Mouse (Mus musculus): ENCODE results near the gene 4931406P16Rik. TPM values are rescaled to one million over a fixed set of nuclear protein-coding genes. Genes with fewer than 3 reads are reported as not detected.

Gene 4931406P16Rik
- polyA plus RNA-seq, 1 experiment from 2014 or later = 37.8 TPM

DNA sequence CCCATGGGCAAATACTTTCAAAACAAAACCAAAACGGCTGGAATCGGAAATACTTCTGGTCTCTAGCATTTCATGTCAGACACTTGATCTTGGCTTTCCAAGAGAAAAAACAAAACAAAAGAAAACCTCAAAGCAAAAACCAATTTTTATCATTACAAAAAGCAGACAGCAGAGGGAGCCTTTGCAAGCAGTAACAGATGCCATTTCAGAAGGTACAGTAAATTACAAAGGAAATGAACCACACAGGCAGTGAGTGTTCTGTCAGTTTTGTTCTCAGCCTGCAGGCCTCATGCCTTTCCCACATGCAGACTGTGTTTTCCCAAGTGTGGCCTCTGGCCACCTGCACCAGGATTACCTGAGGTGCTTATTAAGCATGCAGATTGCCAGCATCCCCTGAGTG, 61.3 kb downstream of the 4931406P16Rik start:
- H3K27me3 ChIP-seq (replicated peaks; ENCODE audit: control insufficient read depth, insufficient read depth, low read length) = no peaks in the 10 kb centered on the region
- no peaks in the 10 kb centered on the region for H3K4me1 ChIP-seq (replicated peaks; ENCODE audit: control insufficient read depth, insufficient read depth, low read length)
- DNase-seq (ENCODE audit: low spot score) = no peak
- H3K4me3 ChIP-seq (ENCODE audit: low read depth, low read length) = no peak overlapping the region
- H3K27ac ChIP-seq (ENCODE audit: low read depth) = no peak overlapping the region
- H3K9me3 ChIP-seq (ENCODE audit: control insufficient read depth, low read length) = no peaks in the 10 kb centered on the region
- no peak for ATAC-seq (replicated peaks; ENCODE audit: low FRiP score, low TSS enrichment, low read depth)
- no peak overlapping the region for H3K9ac ChIP-seq (ENCODE audit: low read length)
- H3K36me3 ChIP-seq (ENCODE audit: control insufficient read depth, insufficient read depth, low read length) = peaks cover 71% of the 10 kb centered on the region
- H3K4me2 ChIP-seq (ENCODE audit: low read length) = no peak overlapping the region
- WGBS = 88% methylated on average over 2 of the region's 2 CpGs

DNA sequence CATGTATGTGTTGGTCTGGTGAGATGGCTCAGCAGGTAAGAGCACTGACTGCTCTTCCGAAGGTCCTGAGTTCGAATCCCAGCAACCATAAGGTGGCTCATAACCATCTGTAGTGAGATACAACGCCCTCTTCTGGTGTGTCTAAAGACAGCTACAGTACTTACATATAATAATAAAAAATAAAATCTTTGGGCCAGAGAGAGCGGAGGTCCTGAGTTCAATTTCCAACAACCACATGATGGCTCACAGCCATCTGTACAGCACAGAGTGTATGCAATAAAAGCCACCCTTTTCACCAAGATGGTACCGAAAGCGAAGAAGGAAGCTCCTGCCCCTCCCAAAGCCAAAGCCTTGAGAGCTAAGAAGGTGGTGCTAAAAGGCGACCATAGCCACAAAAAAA, 62.6 kb downstream of the 4931406P16Rik start, which contains the start of gene Gm6096:
Gene Gm6096, plus strand, starts transcription at position 301 of the 400 bp plus-strand sequence.
- H3K27me3 ChIP-seq (replicated peaks; ENCODE audit: control insufficient read depth, insufficient read depth, low read length) = no peaks in the 10 kb centered on the region
- H3K4me1 ChIP-seq (replicated peaks; ENCODE audit: control insufficient read depth, insufficient read depth, low read length) = no peaks in the 10 kb centered on the region
- no peak within 1 kb of the TSS for H3K4me3 ChIP-seq (ENCODE audit: low read depth, low read length)
- WGBS = 94% methylated on average over 7 of the region's 7 CpGs
- H3K4me2 ChIP-seq (ENCODE audit: low read length) = no peak within 1 kb of the TSS
- no peaks in the 10 kb centered on the region for H3K9me3 ChIP-seq (ENCODE audit: control insufficient read depth, low read length)
- H3K36me3 ChIP-seq (ENCODE audit: control insufficient read depth, insufficient read depth, low read length) = peaks cover 69% of the 10 kb centered on the region
- ATAC-seq (replicated peaks; ENCODE audit: low FRiP score, low TSS enrichment, low read depth) (no peak), DNase-seq (ENCODE audit: low spot score) (no peak)
- H3K9ac ChIP-seq (ENCODE audit: low read length) = no peak within 1 kb of the TSS
- H3K27ac ChIP-seq (ENCODE audit: low read depth) = no peak within 1 kb of the TSS

DNA sequence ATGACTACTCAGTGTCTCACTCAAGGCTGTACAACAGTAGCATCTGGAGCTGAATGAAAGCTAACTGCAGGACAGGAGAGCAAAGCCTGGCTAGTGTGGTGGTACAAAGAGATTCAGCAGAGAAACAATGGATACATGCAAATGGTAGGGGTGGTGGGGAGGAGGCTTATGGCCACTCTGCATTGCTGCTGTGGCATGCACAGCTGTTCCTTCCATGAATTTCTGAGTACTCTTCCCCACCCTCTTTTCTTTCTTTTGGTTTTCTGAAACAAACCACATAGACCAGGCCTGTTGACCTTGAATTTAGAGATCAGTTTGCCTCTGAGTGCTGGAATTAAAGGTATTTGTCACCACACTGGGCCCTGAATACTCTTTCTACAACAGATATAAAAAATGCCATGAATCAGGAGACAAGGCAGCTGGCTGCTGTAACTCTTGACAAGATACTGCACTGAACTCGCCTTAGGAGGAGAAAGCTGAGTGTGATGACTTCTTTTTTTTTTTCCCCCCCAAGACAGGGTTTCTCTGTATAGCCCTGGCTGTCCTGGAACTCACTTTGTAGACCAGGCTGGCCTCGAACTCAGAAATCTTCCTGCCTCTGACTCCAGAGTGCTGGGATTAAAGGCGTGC, 66.4 kb downstream of the 4931406P16Rik start:
- Histone ChIP-seq H3K36me3 (ENCODE audit: control insufficient read depth, insufficient read depth, low read length) (peaks cover 74% of the 10 kb centered on the region), H3K4me2 (ENCODE audit: low read length) (no peak overlapping the region)
- 87% methylated on average over 3 of the region's 3 CpGs for WGBS

DNA sequence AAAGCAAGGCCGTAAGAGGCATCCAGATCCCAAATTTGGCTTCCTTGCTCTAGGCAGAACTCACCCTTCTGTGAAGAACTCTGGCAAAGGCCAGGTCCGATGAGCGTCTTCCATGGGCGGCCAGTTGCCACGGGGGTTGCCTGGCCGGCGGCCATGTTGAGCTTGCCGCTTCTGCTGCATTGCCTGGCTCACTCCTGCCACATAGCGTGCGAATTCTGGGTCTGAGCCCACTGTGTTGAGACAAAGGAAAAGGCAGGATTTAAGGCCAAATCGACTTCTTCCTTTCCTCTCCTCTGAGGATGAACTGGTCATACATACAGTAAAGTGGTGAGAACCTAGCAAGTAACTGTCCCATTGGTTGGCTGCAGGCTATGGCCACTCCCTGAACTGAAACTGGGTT, 71.2 kb downstream of the 4931406P16Rik start:
- DNase-seq (ENCODE audit: low spot score) (no peak), ATAC-seq (replicated peaks; ENCODE audit: low FRiP score, low TSS enrichment, low read depth) (no peak)
- Histone ChIP-seq H3K4me1 (replicated peaks; ENCODE audit: control insufficient read depth, insufficient read depth, low read length) (no peaks in the 10 kb centered on the region), H3K27me3 (replicated peaks; ENCODE audit: control insufficient read depth, insufficient read depth, low read length) (no peaks in the 10 kb centered on the region), H3K4me2 (ENCODE audit: low read length) (no peak overlapping the region), H3K27ac (ENCODE audit: low read depth) (no peak overlapping the region), H3K4me3 (ENCODE audit: low read depth, low read length) (no peak overlapping the region), H3K9me3 (ENCODE audit: control insufficient read depth, low read length) (no peaks in the 10 kb centered on the region), H3K9ac (ENCODE audit: low read length) (no peak overlapping the region), H3K36me3 (ENCODE audit: control insufficient read depth, insufficient read depth, low read length) (peaks cover 87% of the 10 kb centered on the region)
- WGBS = 94% methylated on average over 11 of the region's 11 CpGs

More for the DNA sequence above, 66.4 kb downstream of the 4931406P16Rik start:
- no peak overlapping the region for H3K9ac ChIP-seq (ENCODE audit: low read length)
- DNase-seq (ENCODE audit: low spot score) (no peak), ATAC-seq (replicated peaks; ENCODE audit: low FRiP score, low TSS enrichment, low read depth) (no peak)
- no peak overlapping the region for H3K4me3 ChIP-seq (ENCODE audit: low read depth, low read length)
- no peaks in the 10 kb centered on the region for H3K9me3 ChIP-seq (ENCODE audit: control insufficient read depth, low read length)
- H3K27ac ChIP-seq (ENCODE audit: low read depth) = no peak overlapping the region
- H3K4me1 ChIP-seq (replicated peaks; ENCODE audit: control insufficient read depth, insufficient read depth, low read length) = no peaks in the 10 kb centered on the region
- no peaks in the 10 kb centered on the region for H3K27me3 ChIP-seq (replicated peaks; ENCODE audit: control insufficient read depth, insufficient read depth, low read length)

DNA sequence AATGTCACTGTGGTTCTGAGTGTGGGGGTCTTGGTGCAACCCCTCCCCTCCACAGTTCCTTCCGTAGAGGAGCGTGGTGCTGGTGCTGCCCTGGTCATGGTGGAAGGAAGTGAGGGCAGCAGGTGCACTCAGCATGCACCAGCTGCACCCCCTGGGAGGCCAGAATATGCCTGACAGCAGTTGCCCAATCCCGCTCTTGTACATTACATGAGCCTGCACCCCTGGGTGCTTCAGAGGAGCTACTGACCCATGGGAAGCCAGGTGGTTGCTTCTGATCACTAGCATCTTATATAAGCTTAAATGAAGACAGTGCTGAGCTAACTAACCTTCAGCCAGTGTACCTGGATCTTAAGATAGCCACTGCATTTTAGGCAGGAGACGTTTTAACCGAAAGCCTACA, 75.3 kb downstream of the 4931406P16Rik start:
- H3K4me2 ChIP-seq (ENCODE audit: low read length) = no peak overlapping the region
- H3K36me3 ChIP-seq (ENCODE audit: control insufficient read depth, insufficient read depth, low read length) = peaks cover 65% of the 10 kb centered on the region
- ATAC-seq (replicated peaks; ENCODE audit: low FRiP score, low TSS enrichment, low read depth) (no peak), DNase-seq (ENCODE audit: low spot score) (no peak)
- H3K9me3 ChIP-seq (ENCODE audit: control insufficient read depth, low read length) = no peaks in the 10 kb centered on the region
- H3K4me3 ChIP-seq (ENCODE audit: low read depth, low read length) = no peak overlapping the region
- no peaks in the 10 kb centered on the region for H3K27me3 ChIP-seq (replicated peaks; ENCODE audit: control insufficient read depth, insufficient read depth, low read length)
- no peak overlapping the region for H3K27ac ChIP-seq (ENCODE audit: low read depth)
- peaks cover 6% of the 10 kb centered on the region; the same call in 1 of the 2 replicates for H3K4me1 ChIP-seq (replicated peaks; ENCODE audit: control insufficient read depth, insufficient read depth, low read length)
- 93% methylated on average over 5 of the region's 5 CpGs for WGBS
- H3K9ac ChIP-seq (ENCODE audit: low read length) = no peak overlapping the region

DNA sequence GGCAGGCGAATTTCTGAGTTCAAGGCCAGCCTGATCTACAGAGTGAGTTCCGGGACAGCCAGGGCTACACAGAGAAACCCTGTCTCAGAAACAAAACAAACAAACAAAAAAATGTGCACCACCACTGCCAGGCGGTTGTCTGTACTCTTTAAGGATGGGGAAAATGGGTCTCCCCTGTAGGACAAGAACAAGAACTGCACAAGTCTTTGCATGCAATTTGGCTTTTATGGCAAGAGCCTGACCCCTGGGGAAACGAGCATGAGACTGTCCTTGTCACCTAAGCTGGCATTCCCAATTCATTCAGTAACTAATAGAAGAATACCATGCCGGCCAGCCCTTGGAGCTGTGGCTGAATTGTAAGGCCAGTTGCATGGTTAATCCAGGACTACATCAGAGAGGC, 77.7 kb downstream of the 4931406P16Rik start:
- Histone ChIP-seq H3K27ac (ENCODE audit: low read depth) (no peak overlapping the region), H3K36me3 (ENCODE audit: control insufficient read depth, insufficient read depth, low read length) (peaks cover 43% of the 10 kb centered on the region), H3K9me3 (ENCODE audit: control insufficient read depth, low read length) (no peaks in the 10 kb centered on the region), H3K4me2 (ENCODE audit: low read length) (no peak overlapping the region), H3K9ac (ENCODE audit: low read length) (no peak overlapping the region), H3K4me1 (replicated peaks; ENCODE audit: control insufficient read depth, insufficient read depth, low read length) (peaks cover 8% of the 10 kb centered on the region; the same call in 1 of the 2 replicates), H3K4me3 (ENCODE audit: low read depth, low read length) (no peak overlapping the region), H3K27me3 (replicated peaks; ENCODE audit: control insufficient read depth, insufficient read depth, low read length) (no peaks in the 10 kb centered on the region)
- DNase-seq (ENCODE audit: low spot score) = no peak
- WGBS = 89% methylated on average over 5 of the region's 5 CpGs
- ATAC-seq (replicated peaks; ENCODE audit: low FRiP score, low TSS enrichment, low read depth) = no peak

DNA sequence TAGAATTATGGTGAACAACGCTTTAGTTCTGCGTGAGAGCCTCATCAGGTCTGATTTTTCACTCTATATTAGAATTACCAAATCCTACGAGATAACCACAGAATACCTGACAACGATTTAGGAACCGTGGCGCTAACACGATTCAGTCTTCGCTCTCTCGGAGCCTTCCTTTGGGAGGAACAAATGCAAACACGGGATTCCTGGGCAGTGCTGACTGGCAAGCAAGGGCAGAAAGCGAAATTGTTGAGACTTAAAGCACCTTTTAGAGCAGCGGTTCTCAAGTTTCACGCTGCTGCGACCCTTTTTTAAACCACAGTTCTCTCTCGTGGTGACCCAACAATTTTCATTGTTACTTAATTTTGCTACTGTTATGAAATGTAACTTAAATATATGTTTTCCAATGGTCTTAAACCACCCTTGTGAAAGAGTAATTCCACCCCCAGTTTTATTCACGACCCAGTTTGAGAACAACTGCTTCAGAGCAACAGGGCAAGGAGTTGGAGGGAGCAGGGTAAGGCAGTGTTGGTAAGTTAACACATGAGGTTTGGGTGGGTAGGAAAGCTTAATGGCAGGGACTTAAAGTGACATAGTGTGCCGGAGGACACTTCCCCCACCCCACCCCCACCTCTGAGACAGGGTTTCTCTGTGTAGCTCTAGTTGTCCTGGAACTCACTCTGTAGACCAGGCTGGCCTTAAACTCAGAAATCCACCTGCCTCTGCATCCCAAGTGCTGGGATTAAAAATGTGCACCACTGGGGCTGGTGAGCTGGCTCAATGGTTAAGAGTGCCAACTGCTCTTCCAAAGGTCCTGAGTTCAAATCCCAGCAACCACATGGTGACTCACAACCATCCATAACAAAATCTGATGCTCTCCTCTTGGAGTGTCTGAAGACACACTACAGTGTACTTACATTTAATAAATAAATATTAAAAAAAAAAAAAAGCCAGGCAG, 78.5 kb downstream of the 4931406P16Rik start:
- Histone ChIP-seq H3K36me3 (ENCODE audit: control insufficient read depth, insufficient read depth, low read length) (peaks cover 36% of the 10 kb centered on the region), H3K4me2 (ENCODE audit: low read length) (peak overlapping the region; percentile 72), H3K4me1 (replicated peaks; ENCODE audit: control insufficient read depth, insufficient read depth, low read length) (peaks cover 10% of the 10 kb centered on the region; the same call in 1 of the 2 replicates), H3K9ac (ENCODE audit: low read length) (peak overlapping the region; percentile 38), H3K27ac (ENCODE audit: low read depth) (peak overlapping the region; percentile 82), H3K4me3 (ENCODE audit: low read depth, low read length) (peak overlapping the region; percentile 53), H3K27me3 (replicated peaks; ENCODE audit: control insufficient read depth, insufficient read depth, low read length) (no peaks in the 10 kb centered on the region), H3K9me3 (ENCODE audit: control insufficient read depth, low read length) (no peaks in the 10 kb centered on the region)
- no peak; the same call in 1 of the 2 replicates for ATAC-seq (replicated peaks; ENCODE audit: low FRiP score, low TSS enrichment, low read depth)
- 2% methylated on average over 17 of the region's 17 CpGs for WGBS
- DNase-seq (ENCODE audit: low spot score) = peak; percentile 73

DNA sequence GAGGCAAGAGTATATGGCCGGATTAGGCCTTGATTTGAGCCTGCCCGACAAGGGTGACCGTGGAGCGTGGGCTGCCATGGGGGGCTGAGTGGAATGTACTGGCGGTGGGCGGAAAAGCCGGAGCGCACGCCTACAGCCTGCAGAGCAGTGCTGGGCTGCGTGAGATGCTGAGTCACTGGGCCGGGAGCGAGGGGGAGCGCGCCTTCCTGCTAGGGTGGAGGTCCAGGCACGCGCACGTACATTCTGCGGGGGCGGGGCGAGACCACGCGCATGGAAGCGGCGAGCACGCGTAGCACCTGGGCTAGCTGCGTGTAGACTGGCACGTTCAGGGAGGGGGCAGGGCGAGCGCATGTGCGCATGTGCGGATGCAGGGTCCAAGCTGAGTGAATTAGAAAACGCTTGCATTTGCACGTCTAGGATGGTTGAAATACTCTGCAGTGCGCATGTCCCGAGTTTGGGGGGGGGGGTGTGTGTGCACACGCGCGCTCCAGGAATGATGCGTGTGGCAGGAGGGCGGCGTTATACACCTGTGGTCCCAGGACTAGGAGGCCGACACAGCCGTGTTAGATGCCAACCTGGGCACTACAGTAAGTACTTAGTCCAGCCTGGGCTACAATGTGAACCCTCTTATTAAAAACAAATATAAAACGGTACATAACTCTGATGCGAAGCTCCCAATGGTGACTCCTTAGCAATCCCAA, 79.3 kb downstream of the 4931406P16Rik start:
- Histone ChIP-seq H3K9ac (ENCODE audit: low read length) (peak overlapping the region; percentile 38), H3K27ac (ENCODE audit: low read depth) (peak overlapping the region; percentile 82), H3K4me3 (ENCODE audit: low read depth, low read length) (peak overlapping the region; percentile 53), H3K9me3 (ENCODE audit: control insufficient read depth, low read length) (no peaks in the 10 kb centered on the region), H3K36me3 (ENCODE audit: control insufficient read depth, insufficient read depth, low read length) (peaks cover 28% of the 10 kb centered on the region), H3K27me3 (replicated peaks; ENCODE audit: control insufficient read depth, insufficient read depth, low read length) (no peaks in the 10 kb centered on the region), H3K4me2 (ENCODE audit: low read length) (peak overlapping the region; percentile 72), H3K4me1 (replicated peaks; ENCODE audit: control insufficient read depth, insufficient read depth, low read length) (peaks cover 14% of the 10 kb centered on the region; the same call in 1 of the 2 replicates)
- DNase-seq (ENCODE audit: low spot score) (peak; percentile 99), ATAC-seq (replicated peaks; ENCODE audit: low FRiP score, low TSS enrichment, low read depth) (peak; percentile 94)
- under 1% methylated on average over 46 of the region's 46 CpGs for WGBS

Data from intestine, embryonic 14.5 days (tissue).